Mouse (Mus musculus): ENCODE data around the gene Snu13. TPM values are rescaled to one million over a fixed set of nuclear protein-coding genes. Genes with fewer than 3 reads are reported as not detected.

The Snu13 gene
- total RNA-seq, 2 experiments from 2014 or later = 48.2 to 52.5 TPM

DNA sequence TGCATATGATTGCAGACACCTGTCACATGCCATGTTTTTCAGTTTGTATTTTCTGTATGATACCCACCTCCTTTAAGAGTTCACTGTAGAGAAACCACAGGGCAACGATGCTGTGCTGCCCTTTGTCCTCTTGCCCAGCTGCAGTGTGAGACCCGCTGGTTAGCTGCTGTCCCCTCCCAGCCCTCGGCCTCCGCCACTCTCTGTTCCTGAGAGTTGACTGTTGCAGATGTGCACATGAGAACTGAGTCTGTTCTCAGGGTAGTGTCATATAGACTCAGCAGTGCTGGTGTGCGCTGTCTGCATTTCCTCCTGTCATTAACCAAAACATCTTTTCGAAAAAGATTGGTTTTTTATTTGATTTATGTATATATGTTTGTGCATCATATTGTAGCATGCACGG is 15.0 kb downstream of the Snu13 start:
- intact Hi-C loops (cut with DNase I) = no loop called here
- DNase-seq (ENCODE audit: low spot score) = no peak

DNA sequence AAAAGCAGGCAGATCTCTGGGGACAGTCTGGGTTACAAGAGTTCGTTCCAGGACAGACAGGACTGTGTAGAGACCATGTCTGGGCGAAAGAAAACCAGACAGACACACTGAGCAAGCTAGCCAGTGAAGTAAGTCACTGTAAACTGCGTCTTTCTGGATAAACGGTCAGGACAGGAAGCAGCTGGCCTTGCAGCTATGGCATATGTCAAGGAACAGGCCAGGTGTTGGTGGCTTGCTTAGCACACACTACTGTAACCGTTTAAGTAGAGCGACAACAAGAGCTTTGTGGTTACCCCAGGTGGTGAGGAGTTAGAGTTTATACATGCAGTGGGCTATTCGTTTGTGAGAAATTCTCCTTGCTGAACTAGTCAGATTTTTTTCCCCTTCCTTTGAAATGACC is 19.7 kb downstream of the Snu13 start:
- no peak for DNase-seq (ENCODE audit: low spot score)
- intact Hi-C loops (cut with DNase I) = no loop called here

- no peak for DNase-seq (ENCODE audit: low spot score)
- intact Hi-C loops (cut with DNase I) = no loop called here
Measured at GRCm38 (mm10) chr15:82027276-82027675, 20.1 kb downstream of the Snu13 start.

DNA sequence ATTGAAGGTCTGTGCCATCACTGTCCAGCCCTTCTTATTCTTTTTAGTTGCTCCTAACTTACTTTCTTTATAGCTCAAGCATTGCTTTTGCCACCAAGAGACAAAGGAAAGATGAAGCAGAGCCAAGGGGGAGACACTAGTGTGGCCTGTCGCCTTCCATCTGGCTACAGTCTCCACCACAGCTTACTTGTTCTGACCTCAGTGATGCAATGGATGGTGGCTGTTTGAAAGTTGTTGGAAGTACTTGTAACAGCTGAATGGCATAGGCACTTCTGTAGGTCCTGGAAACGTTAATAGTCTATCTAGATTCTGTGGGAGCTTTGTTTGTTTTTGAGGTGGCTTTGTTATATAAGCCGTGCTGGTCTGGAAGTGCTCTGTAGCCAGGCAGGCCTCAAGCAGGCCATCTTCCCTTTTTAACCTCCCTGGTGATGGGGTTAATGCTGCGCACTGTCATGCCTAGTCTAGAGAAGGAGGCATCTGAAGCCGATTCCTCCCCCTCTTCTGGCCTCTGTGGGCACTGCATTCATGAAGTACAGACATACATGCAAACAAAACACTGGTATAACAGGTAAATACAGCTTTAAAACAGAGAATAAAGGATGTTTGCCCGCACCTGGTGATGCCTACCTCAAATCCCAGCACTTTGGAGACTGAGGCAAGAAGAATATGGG is 23.3 kb downstream of the Snu13 start:
- intact Hi-C loops (cut with DNase I) = no loop called here

GRCm38 (mm10) chr15:82022535-82023088 is 24.8 kb downstream of the Snu13 start:
- intact Hi-C loops (cut with DNase I) = no loop called here
- DNase-seq (ENCODE audit: low spot score) = no peak

More for the DNA sequence above, 23.3 kb downstream of the Snu13 start:
- DNase-seq (ENCODE audit: low spot score) = no peak

- DNase-seq (ENCODE audit: low spot score) = no peak
- intact Hi-C loops (cut with DNase I) = no loop called here
Measured at GRCm38 (mm10) chr15:82019288-82019687, 28.1 kb downstream of the Snu13 start.

GRCm38 (mm10) chr15:82017461-82017860 is 29.9 kb downstream of the Snu13 start:
- intact Hi-C loops (cut with DNase I) = no loop called here

GRCm38 (mm10) chr15:82016830-82017229 is 30.6 kb downstream of the Snu13 start:
- intact Hi-C loops (cut with DNase I) = no loop called here
- DNase-seq (ENCODE audit: low spot score) = no peak

More at GRCm38 (mm10) chr15:82017461-82017860, 29.9 kb downstream of the Snu13 start:
- DNase-seq (ENCODE audit: low spot score) = no peak

- intact Hi-C loops (cut with DNase I) = no loop called here
- DNase-seq (ENCODE audit: low spot score) = peak; percentile 98
Measured at GRCm38 (mm10) chr15:82016101-82016808, 31.1 kb downstream of the Snu13 start.

- intact Hi-C loops (cut with DNase I) = loop anchor here (2.0 kb wide), 1 partner anchor 25 kb away; no protein-coding TSS in a partner anchor
- no peak for DNase-seq (ENCODE audit: low spot score)
Measured at GRCm38 (mm10) chr15:82015392-82016100, 31.9 kb downstream of the Snu13 start.

- no peak for DNase-seq (ENCODE audit: low spot score)
- intact Hi-C loops (cut with DNase I) = loop anchor here (2.0 kb wide), 1 partner anchor 26 kb away; no protein-coding TSS in a partner anchor
Measured at GRCm38 (mm10) chr15:82014745-82015391, 32.5 kb downstream of the Snu13 start.

DNA sequence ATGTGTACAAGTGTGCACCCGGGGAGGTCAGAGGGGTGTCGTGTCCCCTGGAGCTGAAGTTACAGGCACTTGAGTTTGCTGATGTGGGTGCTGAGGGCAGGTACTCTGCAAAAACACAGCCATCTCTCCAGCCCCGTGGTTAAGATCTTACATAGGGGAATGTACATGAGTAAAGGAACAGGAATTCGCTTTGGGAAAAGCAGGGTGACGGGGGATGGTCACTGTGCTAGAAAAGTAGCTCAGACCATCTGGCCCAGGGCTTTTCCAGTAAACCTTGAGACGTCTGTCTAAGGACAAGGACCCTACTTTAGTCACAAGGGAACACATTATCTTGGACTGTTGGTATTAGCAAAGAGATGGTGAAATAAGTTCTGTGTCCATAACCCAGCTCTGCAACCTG is 35.5 kb downstream of the Snu13 start:
- intact Hi-C loops (cut with DNase I) = no loop called here
- no peak for DNase-seq (ENCODE audit: low spot score)

DNA sequence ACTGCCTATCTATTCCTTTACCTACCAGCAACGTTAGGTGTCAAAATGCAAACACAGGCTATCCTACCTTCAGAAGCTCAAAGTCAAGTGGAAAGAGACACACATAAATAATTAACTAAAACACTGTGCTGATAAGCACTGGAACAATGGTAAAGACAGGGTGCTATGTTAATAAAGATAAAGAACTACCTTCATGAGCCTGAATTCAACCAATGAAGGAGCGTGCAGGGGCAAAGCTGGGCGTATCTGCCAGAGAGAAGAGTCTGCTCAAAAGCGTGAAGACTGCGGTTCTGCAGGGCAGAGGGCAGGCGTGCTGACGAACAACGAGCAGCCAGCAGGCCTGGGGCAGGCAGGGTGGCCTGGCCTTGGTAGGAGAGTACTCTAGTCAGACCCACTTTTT is 43.1 kb downstream of the Snu13 start:
- DNase-seq (ENCODE audit: low spot score) = no peak
- intact Hi-C loops (cut with DNase I) = no loop called here

- DNase-seq (ENCODE audit: low spot score) = no peak
- intact Hi-C loops (cut with DNase I) = no loop called here
Measured at GRCm38 (mm10) chr15:81993992-81994391, 53.4 kb downstream of the Snu13 start.

- intact Hi-C loops (cut with DNase I) = no loop called here
- DNase-seq (ENCODE audit: low spot score) = no peak
Measured at GRCm38 (mm10) chr15:81990549-81990948, 56.8 kb downstream of the Snu13 start.

Other genes starting within 250 kb of the Snu13 start
- 100 to 1,000 TPM in 1 of 2 experiments, 10 to 100 TPM in 1; 64.1 to 135 TPM for gene Tef, start 245.2 kb downstream of the Snu13 start, total RNA-seq (2021)
- gene Tob2, start 188.8 kb downstream of the Snu13 start, total RNA-seq (2021) = 10 to 100 TPM; 66.9 to 95.5 TPM
- 10 to 100 TPM; 29.7 to 38.0 TPM for gene Phf5a, start 175.7 kb downstream of the Snu13 start, total RNA-seq (2021)
- 1,000 to 10,000 TPM; 2,060 to 2,092 TPM for gene Aco2, start 175.3 kb downstream of the Snu13 start, total RNA-seq (2021)
- gene Polr3h, start 121.4 kb downstream of the Snu13 start, total RNA-seq (2021) = 1 to 10 TPM; 6.7 to 7.0 TPM
- gene Csdc2, start 110.8 kb downstream of the Snu13 start, total RNA-seq (2021) = 10 to 100 TPM; 73.5 to 87.5 TPM
- gene Pmm1, start 86.7 kb downstream of the Snu13 start, total RNA-seq (2021) = 10 to 100 TPM; 26.6 to 27.0 TPM
- not detected for gene 1700029P11Rik, start 67.1 kb downstream of the Snu13 start, total RNA-seq (2021)
- gene Xrcc6, start 59.8 kb downstream of the Snu13 start, total RNA-seq (2021) = 10 to 100 TPM; 21.4 to 23.5 TPM
- 10 to 100 TPM; 24.4 to 25.9 TPM for gene Desi1, start 13.7 kb downstream of the Snu13 start, total RNA-seq (2021)
- gene 4930407I10Rik, start 11.6 kb upstream of the Snu13 start, total RNA-seq (2021) = not detected
- not detected for gene Mei1, start 22.4 kb upstream of the Snu13 start, total RNA-seq (2021)
- gene Ccdc134, start 80.3 kb upstream of the Snu13 start, total RNA-seq (2021) = 1 to 10 TPM; 4.4 to 6.4 TPM
- gene Srebf2, start 99.6 kb upstream of the Snu13 start, total RNA-seq (2021) = 10 to 100 TPM; 20.5 to 21.8 TPM
- under 1 TPM; 0.13 to 0.20 TPM for gene Shisa8, start 165.2 kb upstream of the Snu13 start, total RNA-seq (2021)
- under 1 TPM in 1 of 2 experiments, not detected in 1; 0.36 TPM for gene Tnfrsf13c, start 176.8 kb upstream of the Snu13 start, total RNA-seq (2021)
- under 1 TPM; 0.36 to 0.78 TPM for gene Cenpm, start 197.2 kb upstream of the Snu13 start, total RNA-seq (2021)
- not detected for gene 1500009C09Rik, start 204.8 kb upstream of the Snu13 start, total RNA-seq (2021)
- gene Sept3, start 227.3 kb upstream of the Snu13 start, total RNA-seq (2021) = under 1 TPM; 0.31 to 0.87 TPM